Mouse (Mus musculus) lung, embryonic 14.5 days (tissue): ENCODE measurements at regions not wholly inside any gene's neighbourhood (a gene's known extent, or its start where the extent isn't known, plus 50 kb on each side); places are given as distances from the start of the nearest gene placed in this dataset.

Experiments
- ATAC-seq: fragments of 200-750 bp; cut with Nextera tagmentation; 2 replicates; pipeline ENCODE4 v1.8.0; 2017; ENCODE audit warnings: mild to moderate bottlenecking, moderate TSS enrichment, moderate library complexity; ENCODE audit not compliant: insufficient read depth
- DNase-seq: peaks from one replicate; pipeline ENCODE4 v3.0.0-alpha.2; 2015
- H3K27ac ChIP-seq: fragments of 300-500 bp; sonication (generic); 2 replicates; pipeline ENCODE4 v1.5.1; 2014; ENCODE audit warnings: low read depth, mild to moderate bottlenecking, moderate library complexity
- H3K27me3 ChIP-seq: fragments of 300-500 bp; sonication (generic); 2 replicates; pipeline ENCODE4 v1.6.1; 2014; ENCODE audit warnings: low read length, control low read depth; ENCODE audit not compliant: insufficient read depth
- H3K36me3 ChIP-seq: fragments of 300-500 bp; sonication (generic); 2 replicates; pipeline ENCODE4 v1.6.1; 2014; ENCODE audit warnings: control low read depth; ENCODE audit not compliant: insufficient read depth
- H3K4me1 ChIP-seq: fragments of 300-500 bp; sonication (generic); 2 replicates; pipeline ENCODE4 v1.6.1; 2014; ENCODE audit warnings: antibody characterized with exemption, control low read depth; ENCODE audit not compliant: insufficient read depth
- H3K4me2 ChIP-seq: fragments of 300-500 bp; sonication (generic); 2 replicates; pipeline ENCODE4 v1.6.1; 2014; ENCODE audit warnings: mild to moderate bottlenecking
- H3K4me3 ChIP-seq: fragments of 300-500 bp; sonication (generic); 2 replicates; pipeline ENCODE4 v1.5.1; 2014; ENCODE audit warnings: low read depth, low read length
- H3K9ac ChIP-seq: fragments of 300-500 bp; sonication (generic); 2 replicates; pipeline ENCODE4 v1.6.1; 2014
- H3K9me3 ChIP-seq: fragments of 300-500 bp; sonication (generic); 2 replicates; pipeline ENCODE4 v1.6.1; 2016; ENCODE audit warnings: low read depth, low read length, control low read depth
- CTCF ChIP-seq: IDR thresholded peaks from 2 replicates; pipeline ENCODE4 v1.5.1; 2016; ENCODE audit warnings: antibody characterized with exemption, low read depth
- WGBS: fragments of 180-500 bp; shearing (Covaris S2); extraction: QIAGEN DNeasy Blood & Tissue Kit; methylation state at CpG from one replicate; pipeline ENCODE4 v1.1.7; 2014; 5-methylcytosine and 5-hydroxymethylcytosine counted together

DNA sequence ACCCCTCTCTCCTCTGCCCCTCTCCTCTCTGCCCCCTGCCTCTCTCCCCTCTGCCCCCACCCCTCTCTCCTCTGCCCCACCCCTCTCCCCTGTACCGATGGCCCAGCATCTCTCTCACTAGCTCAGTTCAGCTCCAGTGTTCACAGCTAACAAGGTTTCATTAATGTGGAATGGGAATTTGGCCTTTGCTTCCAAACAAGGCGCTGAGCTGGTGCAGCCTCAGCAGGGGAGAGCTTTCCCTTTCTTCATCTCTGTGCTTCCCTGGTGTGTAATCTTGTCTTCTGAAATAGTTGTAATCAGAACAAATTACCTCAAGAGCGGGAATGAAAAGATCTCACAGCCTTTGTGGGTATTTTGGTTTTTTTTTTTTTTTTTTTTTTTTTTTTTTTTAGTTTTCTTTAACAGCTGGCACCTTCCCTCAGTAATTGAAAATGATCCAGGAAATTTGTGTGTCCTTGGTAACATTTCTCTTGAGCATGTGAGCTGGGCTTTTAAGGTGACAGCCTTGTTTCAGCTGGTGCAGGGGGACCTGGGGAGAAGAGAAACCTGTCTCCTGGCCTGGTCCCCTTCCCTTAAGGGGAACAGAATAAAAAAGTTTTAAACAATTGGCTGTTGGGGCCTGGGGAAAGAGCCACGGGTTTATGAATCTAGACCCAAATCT is 90.5 kb downstream of the Aldh8a1 start:
- no peak for ATAC-seq
- no peak overlapping the region for H3K4me3 ChIP-seq
- no peak for TF ChIP-seq CTCF

DNA sequence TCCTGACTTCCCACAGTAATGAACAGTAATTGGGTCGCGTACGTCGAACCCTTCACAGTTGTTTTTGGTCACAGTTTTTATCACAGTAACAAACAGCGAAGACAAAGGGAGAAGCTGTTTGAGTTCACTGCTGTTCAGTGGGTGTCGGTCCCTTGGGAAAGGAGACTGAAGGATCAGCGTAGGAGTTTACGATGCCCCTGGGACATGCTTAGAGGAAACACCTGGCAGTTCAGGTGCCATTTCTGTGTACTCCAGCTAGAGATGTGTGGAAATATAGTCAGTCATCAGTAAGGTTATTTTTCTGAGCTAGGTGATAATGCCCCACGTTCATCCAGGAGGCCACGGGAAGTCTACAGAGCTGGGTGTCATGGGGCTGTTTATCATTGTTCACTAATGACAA is 91.3 kb downstream of the Aldh8a1 start:
- Histone ChIP-seq H3K4me2 (no peak overlapping the region), H3K27ac (no peak overlapping the region), H3K27me3 (no peaks in the 10 kb centered on the region), H3K9ac (no peak overlapping the region), H3K4me1 (no peaks in the 10 kb centered on the region), H3K9me3 (no peaks in the 10 kb centered on the region), H3K36me3 (no peaks in the 10 kb centered on the region), H3K4me3 (no peak overlapping the region)
- ATAC-seq (no peak), DNase-seq (no peak)
- TF ChIP-seq CTCF = no peak
- WGBS = 83% methylated on average over 10 of the region's 10 CpGs

More for the DNA sequence above, 90.5 kb downstream of the Aldh8a1 start:
- H3K9ac ChIP-seq = no peak overlapping the region
- no peak overlapping the region for H3K4me2 ChIP-seq
- H3K36me3 ChIP-seq = no peaks in the 10 kb centered on the region
- 45% methylated on average over 4 of the region's 4 CpGs for WGBS
- DNase-seq = no peak
- H3K9me3 ChIP-seq = no peaks in the 10 kb centered on the region
- no peaks in the 10 kb centered on the region for H3K27me3 ChIP-seq
- H3K4me1 ChIP-seq = no peaks in the 10 kb centered on the region
- H3K27ac ChIP-seq = no peak overlapping the region

GRCm38 (mm10) chr10:21469961-21470360 is 92.9 kb downstream of the Aldh8a1 start:
- Histone ChIP-seq H3K4me3 (no peak overlapping the region), H3K36me3 (no peaks in the 10 kb centered on the region), H3K4me2 (no peak overlapping the region), H3K4me1 (no peaks in the 10 kb centered on the region), H3K27me3 (no peaks in the 10 kb centered on the region), H3K27ac (no peak overlapping the region), H3K9ac (no peak overlapping the region), H3K9me3 (no peaks in the 10 kb centered on the region)
- ATAC-seq = no peak
- no peak for DNase-seq
- WGBS = 22% methylated on average over 1 of the region's 1 CpGs
- no peak for TF ChIP-seq CTCF

GRCm38 (mm10) chr10:21470589-21470988 is 93.5 kb downstream of the Aldh8a1 start:
- Histone ChIP-seq H3K27me3 (no peaks in the 10 kb centered on the region), H3K9ac (no peak overlapping the region), H3K4me3 (no peak overlapping the region), H3K4me1 (no peaks in the 10 kb centered on the region), H3K4me2 (no peak overlapping the region), H3K27ac (no peak overlapping the region), H3K36me3 (no peaks in the 10 kb centered on the region), H3K9me3 (no peaks in the 10 kb centered on the region)
- WGBS = 75% methylated on average over 20 of the region's 20 CpGs
- ATAC-seq (no peak), DNase-seq (no peak)
- no peak for TF ChIP-seq CTCF

GRCm38 (mm10) chr10:21474242-21474641 is 97.2 kb downstream of the Aldh8a1 start:
- no peaks in the 10 kb centered on the region for H3K27me3 ChIP-seq
- no peaks in the 10 kb centered on the region for H3K36me3 ChIP-seq
- no peak for ATAC-seq
- H3K4me2 ChIP-seq = no peak overlapping the region
- DNase-seq = no peak
- no peaks in the 10 kb centered on the region for H3K9me3 ChIP-seq
- no peaks in the 10 kb centered on the region for H3K4me1 ChIP-seq
- 64% methylated on average over 7 of the region's 7 CpGs for WGBS
- H3K9ac ChIP-seq = no peak overlapping the region
- TF ChIP-seq CTCF = no peak
- H3K27ac ChIP-seq = no peak overlapping the region
- H3K4me3 ChIP-seq = no peak overlapping the region

DNA sequence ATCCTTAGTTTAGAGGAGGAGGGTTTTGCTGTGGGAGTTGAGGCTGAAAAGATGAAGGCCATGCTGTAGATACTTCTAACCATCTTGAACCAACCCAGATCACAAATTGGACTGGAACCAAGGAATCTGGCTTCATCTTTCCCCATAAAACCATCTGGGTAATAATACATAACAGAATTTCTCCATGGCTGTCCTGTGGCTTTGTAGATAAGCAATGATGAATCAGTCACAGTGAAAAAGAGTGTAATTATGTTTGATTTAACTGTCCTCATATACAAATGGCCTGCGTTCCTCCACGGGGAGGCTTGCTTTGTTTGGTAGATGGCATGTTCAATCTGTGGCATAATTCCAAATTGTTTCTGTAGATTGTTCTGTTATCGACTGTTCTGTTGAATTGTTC is 100.9 kb downstream of the Aldh8a1 start:
- Histone ChIP-seq H3K36me3 (no peaks in the 10 kb centered on the region), H3K27me3 (no peaks in the 10 kb centered on the region), H3K4me1 (no peaks in the 10 kb centered on the region), H3K4me3 (no peak overlapping the region), H3K9ac (no peak overlapping the region), H3K27ac (no peak overlapping the region), H3K9me3 (no peaks in the 10 kb centered on the region), H3K4me2 (no peak overlapping the region)
- ATAC-seq (no peak), DNase-seq (no peak)
- no peak for TF ChIP-seq CTCF
- 48% methylated on average over 3 of the region's 3 CpGs for WGBS

DNA sequence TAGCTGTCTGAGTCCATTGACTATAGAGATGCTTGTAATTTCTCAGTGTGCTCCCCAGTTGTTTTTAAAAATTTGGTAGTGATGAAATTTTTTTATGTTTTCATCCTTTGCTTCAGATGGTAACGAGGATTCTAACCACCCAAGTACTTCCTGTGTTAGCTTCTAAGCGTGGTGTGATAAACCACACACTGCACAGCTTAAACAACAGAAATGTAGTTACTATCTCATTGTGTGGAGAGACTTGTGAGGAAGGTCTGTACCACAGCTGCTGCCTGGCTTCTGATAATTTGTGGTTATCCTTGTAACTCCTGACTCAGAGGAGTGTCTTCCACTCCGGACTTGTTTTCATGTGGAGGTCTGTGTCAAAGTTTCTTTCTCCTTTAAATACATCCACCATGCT is 102.3 kb downstream of the Aldh8a1 start:
- no peak for ATAC-seq
- no peak overlapping the region for H3K9ac ChIP-seq
- no peaks in the 10 kb centered on the region for H3K4me1 ChIP-seq
- no peak overlapping the region for H3K4me3 ChIP-seq
- WGBS = 72% methylated on average over 3 of the region's 3 CpGs
- no peaks in the 10 kb centered on the region for H3K9me3 ChIP-seq
- no peak overlapping the region for H3K4me2 ChIP-seq
- no peaks in the 10 kb centered on the region for H3K27me3 ChIP-seq
- no peak for DNase-seq
- no peaks in the 10 kb centered on the region for H3K36me3 ChIP-seq
- TF ChIP-seq CTCF = no peak
- no peak overlapping the region for H3K27ac ChIP-seq

DNA sequence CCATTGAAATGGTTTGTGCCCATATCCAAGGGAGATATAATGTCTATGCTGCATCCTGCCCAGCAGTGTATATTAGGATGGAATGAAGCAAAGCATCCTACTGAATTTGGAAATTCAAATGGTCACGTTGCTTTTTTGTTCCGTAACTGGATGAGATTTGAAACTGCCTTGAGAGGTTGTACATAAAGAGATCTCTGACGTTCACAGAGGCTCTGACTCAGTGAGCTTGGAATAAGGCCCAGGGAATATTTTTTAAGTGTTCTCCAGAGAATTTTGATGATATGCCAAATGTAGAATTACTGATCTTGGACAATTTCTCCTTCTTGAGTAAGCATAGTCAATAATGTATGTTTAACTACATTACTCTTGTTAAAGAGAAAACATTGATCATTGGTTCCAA is 104.2 kb downstream of the Aldh8a1 start:
- ATAC-seq = no peak
- Histone ChIP-seq H3K4me2 (no peak overlapping the region), H3K36me3 (no peaks in the 10 kb centered on the region), H3K9me3 (no peaks in the 10 kb centered on the region), H3K27ac (no peak overlapping the region), H3K27me3 (no peaks in the 10 kb centered on the region), H3K9ac (no peak overlapping the region), H3K4me1 (no peaks in the 10 kb centered on the region), H3K4me3 (no peak overlapping the region)
- 75% methylated on average over 3 of the region's 3 CpGs for WGBS
- no peak for DNase-seq
- no peak for TF ChIP-seq CTCF
